Mouse (Mus musculus) megakaryocyte, adult 5-6 weeks (primary cell): ENCODE measurements at regions not wholly inside any gene's neighbourhood (a gene's known extent, or its start where the extent isn't known, plus 50 kb on each side); places are given as distances from the start of the nearest gene placed in this dataset.
"Not testable (repeated sequence)": the region's sequence is repeated elsewhere in the genome, so short reads cannot be mapped to it uniquely, and the experiment has no call there.

Experiments
- ATAC-seq: 2 replicates; pipeline ENCODE4 v1.8.0; 2016; ENCODE audit warnings: mild to moderate bottlenecking, inconsistent platforms; ENCODE audit not compliant: poor library complexity, severe bottlenecking

DNA sequence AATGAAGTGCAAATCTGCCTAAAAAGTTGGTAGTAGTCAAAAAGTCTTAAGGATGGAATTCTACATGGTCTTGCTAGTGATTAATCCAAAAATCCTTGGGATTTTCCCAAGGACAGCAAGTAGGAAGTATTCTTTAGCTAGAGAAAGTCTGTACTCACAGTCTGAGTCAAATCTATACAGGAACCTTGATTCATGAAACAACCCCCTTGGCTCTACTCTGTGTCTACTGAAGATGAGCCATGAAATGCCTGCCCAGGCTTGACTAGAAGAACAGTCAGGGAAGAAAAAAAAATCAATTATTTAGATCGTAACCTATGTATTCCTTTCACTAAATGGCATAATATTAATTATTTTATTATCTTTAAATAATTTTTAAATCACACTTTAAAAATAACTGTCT is 454.2 kb downstream of the Inhba start:
- no peak for ATAC-seq

DNA sequence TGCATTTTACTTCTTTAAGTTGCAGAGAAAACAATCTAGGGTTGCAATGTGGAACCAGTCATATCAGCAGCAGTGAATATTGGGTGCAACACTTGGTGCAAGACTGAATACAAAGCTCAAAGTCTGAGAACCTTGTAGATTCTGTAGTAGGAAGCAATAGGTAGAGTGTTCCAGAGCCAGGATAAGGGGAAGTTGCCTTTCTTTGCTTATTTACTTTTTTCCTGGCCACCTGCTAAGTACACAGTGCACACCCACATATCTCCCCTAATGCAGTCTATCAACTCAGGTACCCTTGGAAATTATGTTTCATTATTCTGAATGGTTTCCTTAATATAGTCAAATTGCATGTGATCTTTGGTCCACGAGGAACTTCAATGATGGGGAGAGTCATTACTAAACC is 464.9 kb downstream of the Inhba start:
- ATAC-seq, result no peak

DNA sequence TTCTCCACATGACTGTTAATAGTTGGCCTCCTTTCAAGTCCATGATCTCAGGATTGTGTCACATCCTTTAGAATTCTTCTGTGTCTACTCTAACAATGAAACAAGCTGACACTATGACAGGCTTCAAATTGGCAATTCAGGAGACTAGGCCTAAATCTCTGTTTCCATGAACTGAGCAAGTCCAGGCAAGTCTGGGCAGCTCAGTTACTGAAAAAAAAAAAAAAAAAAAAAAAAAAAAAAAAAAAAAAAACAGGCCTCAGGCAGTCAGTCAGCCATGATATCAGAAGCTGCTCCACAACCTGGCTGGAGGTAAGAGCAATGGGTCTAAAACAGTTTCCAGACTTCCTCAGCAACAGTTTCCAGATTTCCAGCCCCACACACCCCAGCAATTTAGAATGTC is 475.6 kb downstream of the Inhba start:
- no peak for ATAC-seq

DNA sequence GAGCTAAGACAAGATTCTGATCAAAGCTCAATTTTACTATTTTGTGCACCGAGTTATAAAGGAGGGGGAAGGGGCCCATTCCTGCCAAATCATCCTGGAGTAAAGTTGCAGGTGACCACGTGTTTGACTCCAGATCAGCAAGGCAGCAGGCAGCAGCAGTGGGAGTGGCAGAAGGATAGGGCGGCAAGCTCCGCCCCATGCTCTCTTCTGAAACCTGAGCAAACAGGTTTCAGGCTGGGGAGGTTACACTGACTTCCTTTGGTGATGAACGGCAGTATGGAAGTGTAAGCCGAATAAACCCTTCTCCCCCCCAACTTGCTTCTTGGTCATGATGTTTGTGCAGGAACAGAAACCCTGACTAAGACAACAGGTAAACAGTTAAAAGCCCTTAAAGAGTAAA is 479.0 kb downstream of the Inhba start:
- not testable (repeated sequence) for ATAC-seq

DNA sequence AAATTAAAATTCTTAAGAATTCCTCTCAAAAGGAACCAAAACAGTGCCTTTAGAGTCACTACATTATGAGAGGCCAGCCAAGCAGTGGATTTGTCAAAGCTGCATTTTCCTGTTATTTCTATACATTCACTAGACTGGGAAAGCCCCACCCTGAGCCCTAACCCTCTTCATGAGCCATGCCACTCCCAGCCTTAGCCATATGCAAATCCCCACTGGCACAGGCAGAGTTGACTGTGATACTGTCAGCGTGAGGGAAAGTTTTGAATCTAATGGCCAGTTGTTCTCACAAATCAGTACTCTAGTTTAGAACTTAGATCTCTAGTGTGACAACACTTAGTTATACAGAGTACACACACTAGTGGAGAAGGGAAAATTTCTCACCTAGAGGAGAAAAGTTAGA is 486.4 kb downstream of the Inhba start:
- no peak for ATAC-seq

DNA sequence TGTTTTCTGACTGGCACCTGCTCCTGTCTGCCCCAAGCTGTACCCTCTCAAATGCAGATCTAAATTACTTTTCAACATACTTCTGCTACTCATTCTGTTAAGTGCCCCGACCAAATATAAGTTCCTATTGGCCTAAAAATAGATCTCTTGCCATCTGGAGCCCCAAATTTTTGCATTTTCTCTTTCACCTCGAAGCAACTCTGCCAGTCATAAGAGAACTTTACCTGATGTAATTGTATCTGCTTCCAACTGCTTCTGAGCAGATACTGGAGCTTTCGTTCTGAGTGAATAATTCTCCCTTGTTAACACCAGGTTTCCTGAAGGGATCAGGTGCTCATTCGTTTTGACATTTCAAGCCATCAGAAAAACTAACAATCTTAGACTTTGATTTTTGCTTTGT is 501.2 kb downstream of the Inhba start:
- no peak for ATAC-seq

DNA sequence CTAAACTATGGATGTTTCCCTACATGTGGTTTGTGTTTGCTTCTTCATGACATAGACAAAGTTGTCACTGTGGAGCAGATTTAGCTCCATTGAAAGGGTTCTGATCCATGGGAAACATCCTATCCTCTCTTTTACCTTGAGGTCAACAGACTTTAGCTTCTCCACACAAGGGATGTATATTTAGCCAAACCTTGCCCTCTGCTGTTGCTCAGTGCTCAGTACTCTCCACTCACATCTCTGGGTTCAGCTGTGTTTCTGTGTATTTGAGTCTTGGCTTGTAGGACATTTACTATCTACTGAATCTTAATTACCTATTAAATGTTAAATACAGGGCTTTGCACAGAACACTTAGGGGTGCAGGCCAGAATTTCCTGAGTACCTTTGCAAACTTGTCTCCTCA is 503.5 kb downstream of the Inhba start:
- ATAC-seq, result no peak

DNA sequence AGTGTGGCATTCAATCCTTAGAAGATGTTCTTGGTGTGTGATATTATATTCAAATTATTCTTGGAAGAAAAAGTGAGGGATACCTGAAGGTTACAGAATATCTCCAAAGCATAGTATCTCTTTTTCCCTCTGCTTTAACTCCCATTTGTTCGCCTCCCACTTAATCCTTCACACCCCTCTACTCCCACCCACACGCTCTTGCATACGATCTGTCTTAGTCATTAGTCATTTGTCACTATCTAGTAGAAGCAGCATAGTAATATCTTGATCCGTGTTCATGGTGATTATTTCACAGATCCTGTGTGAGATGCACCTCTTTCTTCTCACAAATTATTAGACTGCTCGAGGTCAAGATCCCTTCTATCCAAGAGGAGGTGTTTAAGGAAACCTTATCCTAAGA is 517.4 kb downstream of the Inhba start:
- no peak for ATAC-seq

DNA sequence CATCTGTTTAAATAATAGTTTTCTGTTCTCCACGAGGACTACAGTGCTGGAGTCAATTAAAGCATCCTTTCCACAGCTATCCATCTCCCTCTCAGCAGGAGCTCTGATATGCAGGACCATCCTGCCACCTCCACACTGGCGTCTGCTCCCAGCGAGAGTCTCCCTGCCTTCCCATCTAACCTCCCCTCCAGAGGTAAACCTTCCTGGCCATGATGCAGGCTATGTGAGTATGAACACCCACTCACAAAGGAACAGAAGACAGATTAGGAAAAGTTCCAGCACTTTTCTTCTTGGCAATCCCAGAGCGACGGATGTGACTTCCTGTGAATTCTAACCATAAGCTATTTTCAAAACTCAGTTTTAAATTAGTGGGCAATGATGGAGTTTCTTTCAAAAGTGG is 532.1 kb downstream of the Inhba start:
- no peak for ATAC-seq

DNA sequence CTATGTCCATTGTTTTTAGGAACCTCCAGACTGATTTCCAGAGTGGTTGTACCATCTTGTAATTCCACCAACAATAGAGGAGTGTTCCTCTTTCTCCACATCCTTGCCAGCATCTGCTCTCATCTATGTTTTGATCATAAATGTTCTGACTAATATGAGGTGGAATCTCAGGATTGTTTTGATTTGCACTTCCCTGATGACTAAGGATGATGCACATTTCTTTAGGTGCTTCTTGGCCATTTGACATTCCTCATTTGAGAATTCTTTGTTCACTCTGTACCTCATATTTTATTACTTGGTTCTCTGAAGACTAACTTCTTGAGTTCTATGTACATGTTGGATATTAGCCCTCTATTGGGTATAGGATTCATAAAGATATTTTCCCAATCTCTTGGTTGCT is 538.4 kb downstream of the Inhba start:
- no peak for ATAC-seq

DNA sequence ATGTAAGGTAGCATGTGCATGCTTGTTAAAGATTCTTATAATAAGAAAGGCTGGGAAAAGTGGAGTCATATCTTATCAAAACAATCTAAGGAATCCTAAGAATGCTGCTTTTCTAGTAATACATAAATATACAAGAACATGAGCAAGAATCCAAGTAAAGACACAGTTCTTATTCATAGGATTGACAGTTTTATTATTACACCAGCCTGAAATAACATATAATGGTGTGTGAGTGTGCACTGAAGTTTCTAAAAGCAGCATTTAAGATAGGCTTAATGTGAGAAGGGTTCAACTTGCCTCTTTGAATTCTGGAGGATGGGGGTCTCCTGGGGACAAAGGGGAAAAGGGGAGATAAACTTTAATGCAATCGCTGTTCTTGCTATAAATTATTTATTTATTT is 553.3 kb downstream of the Inhba start:
- ATAC-seq, result no peak

DNA sequence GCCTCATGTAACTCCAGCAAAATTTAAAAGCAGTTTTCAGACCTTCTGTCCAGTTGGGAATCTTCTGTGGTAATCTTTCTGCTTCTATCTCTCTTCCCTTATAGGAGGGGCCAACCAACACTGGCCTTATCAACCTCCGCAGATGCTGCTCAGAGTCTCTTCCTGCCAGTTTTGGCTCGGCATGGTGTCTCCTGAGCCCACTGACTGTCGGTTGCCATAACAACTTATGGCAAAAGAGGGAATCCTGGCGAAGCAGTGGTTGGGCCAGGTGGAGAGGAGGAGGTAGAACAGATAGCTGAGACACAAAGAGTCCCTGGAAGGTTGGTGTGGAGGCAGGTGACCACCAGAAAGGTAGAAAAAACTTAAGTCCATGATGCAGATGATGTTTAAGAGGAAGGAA is 562.4 kb downstream of the Inhba start:
- ATAC-seq, result no peak

DNA sequence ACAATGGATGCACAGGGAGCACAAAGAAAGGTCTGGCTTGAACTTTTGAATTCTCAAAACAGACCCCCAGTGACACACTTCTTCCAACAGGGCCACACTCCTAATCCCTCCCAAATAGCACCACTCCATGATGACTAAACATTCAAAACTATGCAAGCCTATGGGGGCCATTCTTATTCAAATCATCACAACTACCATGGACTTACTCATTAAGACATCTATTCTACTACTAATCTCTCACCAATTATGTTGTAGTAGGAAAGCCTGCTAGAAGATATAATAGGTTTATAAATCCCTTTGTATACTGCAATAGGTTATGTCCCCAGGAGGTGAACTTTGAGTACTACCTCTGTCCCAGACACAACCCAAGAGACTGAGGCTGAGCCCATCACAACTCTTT is 574.6 kb downstream of the Inhba start:
- no peak for ATAC-seq

DNA sequence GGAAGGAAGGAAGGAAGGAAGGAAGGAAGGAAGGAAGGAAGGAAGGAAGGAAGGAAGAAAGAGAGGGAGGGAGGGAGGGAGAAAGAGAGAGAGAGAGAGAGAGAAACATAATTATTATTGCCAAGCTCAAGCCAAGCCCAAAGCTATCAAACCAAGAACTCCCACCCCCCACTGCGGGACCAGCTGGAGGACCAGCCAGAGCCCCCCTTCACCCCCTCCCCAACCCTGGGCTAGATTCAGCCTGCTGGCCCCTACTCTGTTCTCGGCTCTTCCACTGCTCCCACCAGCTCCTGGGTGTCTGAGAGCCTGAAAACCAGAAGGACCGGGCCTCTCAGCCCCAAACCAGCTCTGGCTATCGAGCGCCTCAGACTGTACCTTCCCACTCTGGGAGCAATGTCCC is 608.1 kb downstream of the Inhba start:
- no peak for ATAC-seq

DNA sequence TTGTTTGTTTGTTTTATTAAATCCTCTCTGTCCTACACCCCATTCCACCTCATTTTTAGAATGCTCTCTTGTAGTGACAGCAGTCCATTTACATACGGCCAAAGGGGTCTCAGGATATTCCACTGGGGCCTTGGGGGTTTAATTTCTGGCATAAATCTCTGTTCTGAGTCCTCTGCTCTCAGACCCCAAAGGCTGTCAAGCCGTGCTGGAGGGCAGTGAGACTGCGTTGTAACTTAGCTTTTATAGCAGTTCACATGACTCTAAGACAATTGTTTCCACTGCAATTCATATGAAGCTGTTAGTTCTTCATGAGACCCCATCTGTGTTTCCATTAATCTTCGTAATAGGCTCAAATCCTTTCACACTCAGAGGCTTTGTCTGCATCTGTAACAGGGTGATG is 614.9 kb downstream of the Inhba start:
- ATAC-seq, result no peak

DNA sequence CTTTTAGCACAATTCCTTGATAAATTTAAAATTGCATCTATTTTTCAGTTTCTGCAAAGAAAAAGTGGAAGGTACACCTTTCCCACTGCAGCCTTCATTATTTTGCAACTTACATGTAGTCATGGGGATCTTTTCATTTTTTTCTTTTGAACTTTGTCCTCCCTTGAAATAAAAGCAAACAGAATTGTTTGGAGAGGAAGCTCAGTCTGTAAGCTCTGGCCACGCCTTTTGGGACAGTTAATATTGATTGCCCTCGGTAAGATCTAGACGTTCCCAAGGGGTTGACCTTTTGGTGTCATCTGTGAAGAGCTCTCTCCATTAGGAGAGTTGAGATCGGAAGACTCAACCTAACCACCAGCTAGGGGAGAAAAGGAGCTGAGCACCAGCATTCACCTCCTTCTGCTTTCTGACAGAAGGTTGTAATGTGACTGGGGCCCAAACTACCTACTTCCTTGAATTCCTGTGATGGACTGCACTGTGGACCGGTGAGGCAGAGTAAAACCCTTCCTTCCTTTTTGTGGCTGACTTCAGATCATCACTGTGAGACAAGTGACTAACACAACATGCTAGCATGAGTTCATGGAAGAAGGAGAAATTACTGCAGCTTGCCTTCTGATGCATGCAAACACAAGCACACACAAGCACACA is 621.9 kb downstream of the Inhba start:
- no peak for ATAC-seq

DNA sequence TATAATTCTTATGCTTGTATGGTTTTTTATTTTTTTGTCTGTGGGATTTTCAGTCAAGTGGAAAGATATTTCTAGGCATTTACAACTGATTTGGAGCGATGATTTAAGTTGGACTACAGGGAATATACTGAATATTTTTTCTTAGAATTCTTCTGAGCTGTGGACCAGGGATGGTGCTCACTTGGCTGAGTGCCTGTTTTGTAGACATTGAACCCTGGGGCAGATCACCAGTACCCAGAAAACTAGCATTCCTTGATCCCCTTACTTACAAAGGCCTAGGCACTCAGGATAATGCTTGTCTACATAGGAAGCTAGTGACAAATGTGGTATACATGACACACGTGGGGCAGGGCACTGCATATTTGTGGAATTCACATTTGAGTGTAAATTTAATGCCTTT is 624.6 kb downstream of the Inhba start:
- ATAC-seq, result no peak

DNA sequence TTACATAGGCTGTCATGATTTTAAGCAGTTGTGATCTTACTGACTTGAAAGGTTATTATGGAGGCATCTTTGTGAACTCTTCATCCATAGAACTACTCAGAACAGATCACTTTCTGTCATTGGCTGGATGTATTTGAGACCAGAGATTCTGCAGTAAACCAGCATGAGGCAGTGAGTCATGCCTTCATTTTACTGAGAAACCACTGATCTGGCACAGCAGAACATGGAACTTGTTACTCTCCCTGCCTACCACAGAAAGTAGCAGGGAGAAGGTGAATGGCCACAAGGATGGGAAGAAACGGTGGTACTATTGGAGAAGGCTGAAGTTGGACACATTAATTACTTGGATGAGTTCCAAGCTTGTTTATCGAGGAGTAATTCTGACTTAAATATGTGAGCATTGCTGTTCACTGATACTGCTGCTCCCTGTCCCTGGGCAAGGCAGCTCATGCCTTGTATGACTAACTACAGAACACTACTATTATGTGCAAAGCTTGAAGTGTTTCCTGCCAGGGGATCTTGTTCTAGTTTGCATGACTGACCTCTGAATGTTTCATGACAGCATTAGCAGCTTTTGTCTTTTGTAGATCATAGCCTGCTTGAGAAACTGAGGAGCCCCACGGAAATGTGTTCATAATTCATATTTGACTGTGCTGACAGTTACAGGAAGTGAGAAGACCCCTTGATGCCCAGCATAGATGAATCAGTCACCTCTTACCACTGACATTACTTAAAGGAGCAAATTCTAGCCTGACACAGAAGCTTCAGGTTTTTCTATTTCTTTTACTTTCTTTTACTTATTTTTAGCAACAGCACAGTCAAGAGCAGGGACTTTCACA is 630.2 kb downstream of the Inhba start:
- ATAC-seq, result no peak

DNA sequence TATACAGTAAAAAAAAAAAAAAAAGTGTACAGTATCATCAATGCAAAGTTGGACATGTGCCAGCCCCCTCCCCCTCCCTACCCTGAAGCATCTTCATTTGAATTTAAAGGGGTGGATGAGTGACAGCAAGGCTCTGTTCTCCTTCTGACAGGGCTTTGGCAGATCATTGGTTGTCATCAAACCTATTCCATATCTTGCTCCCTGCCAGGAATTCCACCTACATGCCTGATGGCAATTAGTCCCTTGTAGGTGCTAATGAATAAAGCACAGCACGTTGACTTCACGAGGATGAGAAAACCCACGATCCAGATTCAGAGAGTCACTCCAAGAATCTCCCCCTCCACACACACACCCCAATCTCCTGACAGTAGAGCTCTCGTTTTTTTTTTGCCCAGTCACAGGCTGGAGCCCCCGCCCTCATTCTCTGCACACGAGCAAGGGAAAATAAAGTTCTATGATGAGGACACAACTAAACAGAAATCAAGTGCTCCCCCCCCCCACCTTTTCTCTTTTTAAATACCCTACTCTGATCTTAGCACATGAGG is 630.9 kb downstream of the Inhba start:
- ATAC-seq, result no peak

DNA sequence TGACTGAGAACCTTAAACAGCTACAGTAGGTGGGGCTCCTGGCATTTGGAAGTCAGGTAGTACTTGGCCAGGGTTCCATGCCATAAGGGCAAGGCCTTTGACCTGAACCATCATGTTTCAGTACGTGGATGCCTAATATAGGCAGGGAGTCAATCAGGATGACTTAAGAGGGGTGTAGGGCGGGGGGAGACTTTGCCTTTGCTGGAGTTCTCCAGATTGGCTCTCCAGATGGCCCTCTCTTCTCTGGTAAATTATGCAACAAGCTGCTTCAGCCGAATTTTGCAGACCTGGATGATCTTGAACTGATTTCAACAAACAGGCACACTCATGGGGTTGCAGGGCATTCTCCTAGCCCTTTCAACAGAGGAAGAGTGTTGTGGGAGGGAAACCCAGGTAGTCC is 633.7 kb downstream of the Inhba start:
- ATAC-seq, result no peak

DNA sequence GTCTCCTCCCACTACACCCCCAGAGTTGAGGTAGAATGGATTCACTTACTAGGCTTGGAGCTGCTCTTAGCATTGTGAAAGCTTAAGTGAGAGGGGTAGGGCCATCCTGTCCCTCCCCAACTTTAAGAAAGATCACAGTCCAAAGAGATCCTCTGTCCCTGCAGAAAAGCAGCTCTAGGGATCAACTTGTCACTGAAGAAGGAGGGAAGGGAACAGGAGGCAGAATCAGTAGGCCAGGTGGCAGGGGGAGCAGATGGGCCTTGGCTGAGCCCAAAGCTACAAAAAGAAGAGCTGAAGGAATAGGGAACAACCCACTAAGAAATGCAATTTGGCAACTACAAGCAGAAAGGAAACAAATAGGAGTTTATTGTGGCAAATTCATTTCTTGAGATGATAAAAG is 634.4 kb downstream of the Inhba start:
- no peak for ATAC-seq

DNA sequence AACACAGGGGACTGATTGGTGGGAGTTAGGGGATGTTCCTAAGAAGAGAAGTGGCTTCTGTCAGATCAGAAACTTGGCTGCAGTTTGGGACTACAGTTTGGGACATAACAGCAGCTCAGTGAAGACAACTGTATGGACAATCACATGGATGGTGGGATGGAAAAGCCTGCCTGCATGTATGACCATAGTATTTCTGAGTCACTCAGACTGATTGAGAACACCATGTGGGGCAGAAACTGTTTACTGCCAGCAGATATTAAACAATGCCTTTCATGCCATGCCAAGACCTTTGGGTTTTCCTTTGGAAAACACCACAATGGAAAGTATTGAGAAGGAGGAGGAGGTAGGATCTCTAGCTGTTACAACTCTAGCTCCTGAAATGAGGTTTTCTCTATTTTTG is 635.0 kb downstream of the Inhba start:
- no peak for ATAC-seq

DNA sequence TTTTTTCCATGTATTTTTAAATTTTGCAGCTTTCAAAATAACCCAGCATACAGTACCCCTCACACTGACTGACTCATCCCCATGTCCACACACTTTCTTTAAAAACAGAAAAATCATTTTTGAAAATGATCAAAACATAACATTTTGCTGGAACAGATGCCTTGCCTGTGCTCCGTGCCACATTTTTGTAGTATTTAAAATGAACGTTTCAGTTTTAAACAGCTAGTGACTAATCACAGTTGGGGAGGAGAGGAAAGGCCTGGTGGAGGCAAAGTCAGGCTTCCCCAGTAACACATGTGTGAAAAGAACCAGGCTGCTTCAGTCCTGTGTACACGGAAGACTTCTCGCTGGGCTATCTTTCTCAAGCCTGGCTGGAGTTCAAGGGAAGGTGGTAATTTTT is 644.5 kb downstream of the Inhba start:
- ATAC-seq, result no peak
